Comparison of ENCODE assay signal across 8 mouse cellular contexts in genomic region chr9:53402291-53402711, GRCm38 (mm10). TPM values are rescaled to one million over a fixed set of nuclear protein-coding genes. Genes with fewer than 3 reads are reported as not detected.
DNase-seq lines count a peak whose midpoint lies in the region; ATAC-seq lines count a peak whose summit lies in the region.

Gene 4930550C14Rik (plus strand): TSS chr9:53402325.

- H3K9ac ChIP-seq in hindbrain, embryonic 11.5 days (ENCODE audit: low read depth, low read length): no peak within 1 kb of the TSS
- peak within 1 kb of the TSS; percentile 44 for H3K9ac ChIP-seq in embryonic facial prominence, embryonic 13.5 days
- H3K9ac ChIP-seq in midbrain, embryonic 11.5 days (ENCODE audit: low read length): no peak within 1 kb of the TSS

- no peaks in the 10 kb centered on the region for H3K27me3 ChIP-seq in hindbrain, embryonic 10.5 days (ENCODE audit: insufficient read depth, poor library complexity, severe bottlenecking)
- no peaks in the 10 kb centered on the region for H3K27me3 ChIP-seq in hindbrain, embryonic 11.5 days (ENCODE audit: control insufficient read depth, insufficient read depth, low read length)
- no peaks in the 10 kb centered on the region for H3K27me3 ChIP-seq in embryonic facial prominence, embryonic 13.5 days
- H3K27me3 ChIP-seq in midbrain, embryonic 11.5 days (ENCODE audit: control insufficient read depth, insufficient read depth, low read length): no peaks in the 10 kb centered on the region

- 31% methylated on average over 11 of the region's 11 CpGs for WGBS in hindbrain, embryonic 10.5 days
- 29% methylated on average over 11 of the region's 11 CpGs for WGBS in hindbrain, embryonic 11.5 days
- WGBS in embryonic facial prominence, embryonic 13.5 days: 25% methylated on average over 11 of the region's 11 CpGs
- 30% methylated on average over 11 of the region's 11 CpGs for WGBS in midbrain, embryonic 11.5 days

- no peaks in the 10 kb centered on the region for H3K36me3 ChIP-seq in hindbrain, embryonic 10.5 days
- no peaks in the 10 kb centered on the region for H3K36me3 ChIP-seq in hindbrain, embryonic 11.5 days (ENCODE audit: control insufficient read depth, insufficient read depth, low read length)
- H3K36me3 ChIP-seq in embryonic facial prominence, embryonic 13.5 days: peaks cover 5% of the 10 kb centered on the region; the same call in 1 of the 2 replicates
- no peaks in the 10 kb centered on the region for H3K36me3 ChIP-seq in midbrain, embryonic 11.5 days (ENCODE audit: control insufficient read depth, insufficient read depth, low read length)

- no peak within 1 kb of the TSS for H3K4me3 ChIP-seq in hindbrain, embryonic 10.5 days
- H3K4me3 ChIP-seq in hindbrain, embryonic 11.5 days (ENCODE audit: low read depth, low read length): no peak within 1 kb of the TSS
- peak within 1 kb of the TSS; percentile 14 for H3K4me3 ChIP-seq in embryonic facial prominence, embryonic 13.5 days
- H3K4me3 ChIP-seq in midbrain, embryonic 11.5 days (ENCODE audit: low read depth, low read length): no peak within 1 kb of the TSS

- ATAC-seq in hindbrain, embryonic 11.5 days (ENCODE audit: low FRiP score): no peak
- ATAC-seq in embryonic facial prominence, embryonic 13.5 days (ENCODE audit: insufficient number of reproducible peaks, insufficient read depth, low FRiP score, low TSS enrichment, low read depth): no peak
- no peak for ATAC-seq in midbrain, embryonic 11.5 days (ENCODE audit: low FRiP score)

- no peaks in the 10 kb centered on the region for H3K9me3 ChIP-seq in hindbrain, embryonic 10.5 days
- no peaks in the 10 kb centered on the region for H3K9me3 ChIP-seq in hindbrain, embryonic 11.5 days (ENCODE audit: control insufficient read depth, low read length)
- no peaks in the 10 kb centered on the region for H3K9me3 ChIP-seq in embryonic facial prominence, embryonic 13.5 days
- H3K9me3 ChIP-seq in midbrain, embryonic 11.5 days (ENCODE audit: control insufficient read depth, low read length): no peaks in the 10 kb centered on the region

- peaks cover 22% of the 10 kb centered on the region for H3K4me1 ChIP-seq in hindbrain, embryonic 10.5 days (replicated peaks)
- no peaks in the 10 kb centered on the region for H3K4me1 ChIP-seq in hindbrain, embryonic 11.5 days (replicated peaks; ENCODE audit: control insufficient read depth, insufficient read depth, low read length)
- peaks cover 22% of the 10 kb centered on the region for H3K4me1 ChIP-seq in embryonic facial prominence, embryonic 13.5 days
- H3K4me1 ChIP-seq in midbrain, embryonic 11.5 days (ENCODE audit: control insufficient read depth, insufficient read depth, low read length): peaks cover 6% of the 10 kb centered on the region; the same call in 1 of the 2 replicates

- intact Hi-C loops in heart, postnatal 25 days (cut with DNase I): no loop called here
- intact Hi-C loops in left cerebral cortex, postnatal 4 days (cut with DNase I): no loop called here

- 0 out of 2 replicates have a peak within 1 kb of the TSS, but pooled peaks have one; percentile 56 for H3K27ac ChIP-seq in hindbrain, embryonic 10.5 days
- H3K27ac ChIP-seq in hindbrain, embryonic 11.5 days (ENCODE audit: low read depth, low read length): no peak within 1 kb of the TSS
- peak within 1 kb of the TSS; percentile 64 for H3K27ac ChIP-seq in embryonic facial prominence, embryonic 13.5 days
- no peak within 1 kb of the TSS for H3K27ac ChIP-seq in midbrain, embryonic 11.5 days (ENCODE audit: low read depth, low read length)

- H3K4me2 ChIP-seq in hindbrain, embryonic 11.5 days (replicated peaks; ENCODE audit: low read depth, low read length): no peak within 1 kb of the TSS; the same call in 1 of the 2 replicates
- H3K4me2 ChIP-seq in embryonic facial prominence, embryonic 13.5 days: peak within 1 kb of the TSS; percentile 50
- no peak within 1 kb of the TSS for H3K4me2 ChIP-seq in midbrain, embryonic 11.5 days

- DNase-seq in hindbrain, embryonic 10.5 days (ENCODE audit: low spot score): no peak
- DNase-seq in hindbrain, embryonic 11.5 days (ENCODE audit: low spot score): no peak
- peak; percentile 13 for DNase-seq in heart, postnatal 25 days (ENCODE audit: low spot score)
- peak; percentile 54 for DNase-seq in left cerebral cortex, postnatal 4 days
- peak; percentile 80 for DNase-seq in midbrain, embryonic 11.5 days (ENCODE audit: low spot score, missing footprints)
- DNase-seq in yolk sac, embryonic 10.5 days (ENCODE audit: low spot score): no peak
- DNase-seq in thymus, postnatal 14 days: no peak

RNA-seq across cellular contexts. Expression of gene 4930550C14Rik, which starts in this region (rescaled TPM):
- 0.25 and 0.27 TPM in 2 replicates for polyA plus RNA-seq in hindbrain, embryonic 10.5 days (2016; fragmentation: Nextera tagmentation; extraction: Ambion mirVana)
- 0.39 and 0.46 TPM in 2 replicates for polyA plus RNA-seq in hindbrain, embryonic 11.5 days (2014; fragmentation: Nextera tagmentation; extraction: Ambion mirVana)
- polyA plus RNA-seq in embryonic facial prominence, embryonic 13.5 days (2015; fragmentation: Nextera tagmentation; extraction: Ambion mirVana): 1.1 and 2.0 TPM in 2 replicates
- total RNA-seq in heart, postnatal 25 days (2021): under 1 TPM in 1 of 2 experiments, not detected in 1; 0.26 TPM
- not detected for total RNA-seq in left cerebral cortex, postnatal 4 days (2021)
- polyA plus RNA-seq in midbrain, embryonic 11.5 days (2014; fragmentation: Nextera tagmentation; extraction: Ambion mirVana): 0.30 and 0.34 TPM in 2 replicates

Comparison
In these comparisons a context has a peak if more than half of its experiments do, and no peak if none do; other contexts are left out.
1. H3K27ac ChIP-seq: peak in hindbrain, embryonic 10.5 days (single experiment) and embryonic facial prominence, embryonic 13.5 days (single experiment); none in hindbrain, embryonic 11.5 days (single experiment) and midbrain, embryonic 11.5 days (single experiment).
2. Peak in DNase-seq in heart, postnatal 25 days; RNA of the gene not detected or under 1 TPM.
3. Peak in DNase-seq in left cerebral cortex, postnatal 4 days; RNA of the gene not detected or under 1 TPM.
4. Peak in DNase-seq in midbrain, embryonic 11.5 days; RNA of the gene not detected or under 1 TPM.